Mouse (Mus musculus) E14TG2a.4 (cell line): ENCODE measurements at regions not wholly inside any gene's neighbourhood (a gene's known extent, or its start where the extent isn't known, plus 50 kb on each side); places are given as distances from the start of the nearest gene placed in this dataset.

Experiments
- CTCF ChIP-seq: conservative IDR thresholded peaks from 2 replicates; pipeline ENCODE4 v1.5.1; 2014; ENCODE audit warnings: low read length
- POU5F1 ChIP-seq: IDR thresholded peaks from 2 replicates; pipeline ENCODE4 v1.6.1; 2014; ENCODE audit warnings: low read length, borderline replicate concordance

- no peak for TF ChIP-seq CTCF
- TF ChIP-seq POU5F1 = no peak
Measured at GRCm38 (mm10) chr5:102171808-102172207, 102.1 kb upstream of the Wdfy3 start.
